Mouse (Mus musculus): ENCODE measurements at regions not wholly inside any gene's neighbourhood (a gene's known extent, or its start where the extent isn't known, plus 50 kb on each side); places are given as distances from the start of the nearest gene placed in this dataset.

- TF ChIP-seq POLR2A (IDR thresholded peaks at IDR 0.05; ENCODE audit: insufficient read length, low read depth) = no peak
- no peak for TF ChIP-seq SRF (IDR thresholded peaks at IDR 0.05; ENCODE audit: control insufficient read depth, insufficient read length, low read depth)
- TF ChIP-seq MAX (IDR thresholded peaks at IDR 0.05; ENCODE audit: low read depth) = no peak
- no peak for TF ChIP-seq USF1 (IDR thresholded peaks at IDR 0.05; ENCODE audit: low read depth)
- no peak for TF ChIP-seq MYOG (IDR thresholded peaks at IDR 0.05; ENCODE audit: control insufficient read depth in 1 of 3, insufficient read depth in 1 of 3, insufficient read length in 2 of 3, low read depth in 2 of 3)
- no peak for TF ChIP-seq CEBPB (IDR thresholded peaks at IDR 0.05; ENCODE audit: insufficient read depth, poor library complexity, severe bottlenecking)
- no peak for TF ChIP-seq TCF3 (IDR thresholded peaks at IDR 0.05; ENCODE audit: insufficient read length, low read depth)
- no peak for TF ChIP-seq TCF12 (IDR thresholded peaks at IDR 0.05; ENCODE audit: insufficient read depth, poor library complexity, severe bottlenecking)
- no peak for TF ChIP-seq POLR2AphosphoS2 (IDR thresholded peaks at IDR 0.05; ENCODE audit: insufficient read length, low read depth)
Measured at GRCm38 (mm10) chr1:193579671-193580070, 209.6 kb upstream of the Camk1g start.

All from myocyte (in vitro differentiated cells).